In genomic region chr4:116141736-116142135, GRCm38 (mm10) we compare ENCODE assay signal across 32 mouse cellular contexts. TPM values are rescaled to one million over a fixed set of nuclear protein-coding genes. Genes with fewer than 3 reads are reported as not detected.
DNase-seq lines count a peak whose midpoint lies in the region; ATAC-seq and TF ChIP-seq lines count a peak whose summit lies in the region.
"Had no signal": no experiment of that assay in that cellular context is flagged by ENCODE, and none has a peak within 500 bp of the region (broad histone marks: within the 10 kb centered on the region; RNA-seq: fewer than 3 reads in every experiment).

No protein-coding gene starts in this region.

- peak overlapping the region; percentile 91 for H3K4me3 ChIP-seq in cerebellum, adult 2 months (replicated peaks; ENCODE audit: insufficient read depth, low read depth, low read length)
- H3K4me3 ChIP-seq in kidney, adult 2 months (ENCODE audit: insufficient read depth, low read depth, low read length) = no peak overlapping the region
- no peak overlapping the region for H3K4me3 ChIP-seq in olfactory bulb, adult 2 months (ENCODE audit: insufficient read depth, low read depth, low read length)
- H3K4me3 ChIP-seq: embryonic facial prominence, embryonic 15.5 days; erythroblast, embryonic 14.5 days; forebrain, embryonic 10.5 days; forebrain, embryonic 15.5 days; hindbrain, embryonic 12.5 days had no signal

- TF ChIP-seq CTCF in cerebellum, adult 2 months (IDR thresholded peaks at IDR 0.05; ENCODE audit: borderline replicate concordance, insufficient read depth, low read depth, low read length) = no peak
- TF ChIP-seq CTCF in kidney, adult 2 months (conservative IDR thresholded peaks at IDR 0.05; ENCODE audit: insufficient read depth, insufficient read length, low read depth, low read length) = no peak
- no peak for TF ChIP-seq CTCF in olfactory bulb, adult 2 months (IDR thresholded peaks at IDR 0.05; ENCODE audit: insufficient read depth, low read depth, low read length)

- 53% methylated on average over 1 of the region's 1 CpGs for WGBS in cerebellum, adult 2 months
- 82% methylated on average over 1 of the region's 1 CpGs for WGBS in kidney, adult 2 months
- 85% methylated on average over 1 of the region's 1 CpGs for WGBS in olfactory bulb, adult 2 months

- peaks cover 19% of the 10 kb centered on the region for H3K4me1 ChIP-seq in cerebellum, adult 2 months (ENCODE audit: control insufficient read depth, insufficient read depth, low read length)
- 0 out of 2 replicates have a peak, but pooled peaks cover 3% of the 10 kb centered on the region for H3K4me1 ChIP-seq in kidney, adult 2 months (ENCODE audit: control insufficient read depth, insufficient read depth, low read length)
- H3K4me1 ChIP-seq in olfactory bulb, adult 2 months (ENCODE audit: control insufficient read depth, insufficient read depth, low read length) = peaks cover 26% of the 10 kb centered on the region

- no peaks in the 10 kb centered on the region for H3K36me3 ChIP-seq in kidney, adult 2 months (ENCODE audit: control insufficient read depth, insufficient read depth, low read length)
- H3K36me3 ChIP-seq: embryonic facial prominence, embryonic 15.5 days; forebrain, embryonic 15.5 days; hindbrain, embryonic 12.5 days had no signal

- TF ChIP-seq POLR2A in cerebellum, adult 2 months (IDR thresholded peaks at IDR 0.05; ENCODE audit: borderline replicate concordance, insufficient read depth, low read length) = no peak
- no peak for TF ChIP-seq POLR2A in kidney, adult 2 months (IDR thresholded peaks at IDR 0.05; ENCODE audit: low read depth, low read length)
- no peak for TF ChIP-seq POLR2A in olfactory bulb, adult 2 months (IDR thresholded peaks at IDR 0.05; ENCODE audit: insufficient read depth, low read depth, low read length)

- DNase-seq in cerebellum, adult 2 months = peak in 1 of 2 experiments; percentile 35
- no peak for DNase-seq in cerebellum, adult 11 months
- no peak for DNase-seq in kidney, adult 2 months
- no peak for DNase-seq in kidney, postnatal 25 days
- DNase-seq in right cerebral cortex, postnatal 4 days = peak; percentile 1
- no peak for DNase-seq in right cerebral cortex, postnatal 10 days (ENCODE audit: low spot score in 2 of 2)
- DNase-seq: adrenal gland, adult 2 months; adrenal gland, postnatal 36 days; B cell, adult 2 months; cerebellum, adult 18-20 months; cerebellum, postnatal 10 days; embryo, embryonic 11 days; gastrocnemius, postnatal 14 days; heart, postnatal 10 days; heart, postnatal 4 days had no signal

- H3K27me3 ChIP-seq in cerebellum, adult 2 months (ENCODE audit: control insufficient read depth, insufficient read depth, low read length) = no peaks in the 10 kb centered on the region
- H3K27me3 ChIP-seq in kidney, adult 2 months (replicated peaks; ENCODE audit: control insufficient read depth, insufficient read depth, low read length) = no peaks in the 10 kb centered on the region
- H3K27me3 ChIP-seq: embryonic facial prominence, embryonic 15.5 days; forebrain, embryonic 15.5 days had no signal

- ATAC-seq in megakaryocyte progenitor cell, adult 5-6 weeks (replicated peaks; ENCODE audit: poor library complexity) = no peak
- ATAC-seq: CD4-positive, CD25-positive, alpha-beta regulatory T cell, adult 4 months; forebrain, embryonic 15.5 days; hindbrain, postnatal 0 days had no signal

- H3K27ac ChIP-seq in cerebellum, adult 2 months (ENCODE audit: insufficient read depth, low read length) = peak overlapping the region; percentile 92
- H3K27ac ChIP-seq in kidney, adult 2 months (ENCODE audit: insufficient read depth, low read depth, low read length) = peak overlapping the region; percentile 81
- H3K27ac ChIP-seq in olfactory bulb, adult 2 months (ENCODE audit: insufficient read depth, low read depth, low read length) = peak overlapping the region; percentile 80; the same call in 1 of the 2 replicates
- H3K27ac ChIP-seq: embryonic facial prominence, embryonic 15.5 days; forebrain, embryonic 10.5 days; forebrain, embryonic 15.5 days; hindbrain, embryonic 12.5 days; hindbrain, postnatal 0 days had no signal

RNA-seq across cellular contexts. Expression of gene Lurap1, which starts 9.4 kb away (rescaled TPM):
- 42.5 and 45.3 TPM in 2 replicates for polyA plus RNA-seq in cerebellum, adult 2 months (2012; rRNA removed)
- polyA plus RNA-seq in kidney, adult 2 months (2012; rRNA removed) = 6.3 and 6.5 TPM in 2 replicates
- not detected in 2 replicates for polyA plus RNA-seq in olfactory bulb, adult 2 months (2012; ENCODE audit: insufficient read depth, insufficient read length, low replicate concordance, missing spikeins)
- total RNA-seq in megakaryocyte progenitor cell, adult 5-6 weeks (2015) = not detected in 2 replicates
- 0.10 TPM in 1 of 2 replicates, not detected in the other for total RNA-seq in megakaryocyte progenitor cell, adult 5-6 weeks (2017)
- total RNA-seq: granulocyte monocyte progenitor cell, adult 5-6 weeks had no signal
- polyA plus RNA-seq: erythroblast, embryonic 14.5 days had no signal

RNA-seq across cellular contexts. Expression of gene Pomgnt1, which starts 18.1 kb away (rescaled TPM):
- 71.7 and 76.4 TPM in 2 replicates for polyA plus RNA-seq in cerebellum, adult 2 months (2012; rRNA removed)
- 46.0 and 52.5 TPM in 2 replicates for polyA plus RNA-seq in kidney, adult 2 months (2012; rRNA removed)
- not detected in 2 replicates for polyA plus RNA-seq in olfactory bulb, adult 2 months (2012; ENCODE audit: insufficient read depth, insufficient read length, low replicate concordance, missing spikeins)
- total RNA-seq in megakaryocyte progenitor cell, adult 5-6 weeks (2015) = 8.2 and 13.1 TPM in 2 replicates
- total RNA-seq in megakaryocyte progenitor cell, adult 5-6 weeks (2017) = 12.5 and 16.9 TPM in 2 replicates

RNA-seq across cellular contexts. Expression of gene Rad54l, which starts 18.2 kb away (rescaled TPM):
- 2.6 and 3.2 TPM in 2 replicates for polyA plus RNA-seq in cerebellum, adult 2 months (2012; rRNA removed)
- 0.31 and 0.33 TPM in 2 replicates for polyA plus RNA-seq in kidney, adult 2 months (2012; rRNA removed)
- polyA plus RNA-seq in olfactory bulb, adult 2 months (2012; ENCODE audit: insufficient read depth, insufficient read length, low replicate concordance, missing spikeins) = not detected in 2 replicates
- 23.4 and 26.0 TPM in 2 replicates for total RNA-seq in megakaryocyte progenitor cell, adult 5-6 weeks (2015)
- 27.2 and 33.9 TPM in 2 replicates for total RNA-seq in megakaryocyte progenitor cell, adult 5-6 weeks (2017)

RNA-seq across cellular contexts. Expression of gene Tspan1, which starts 25.7 kb away (rescaled TPM):
- polyA plus RNA-seq in cerebellum, adult 2 months (2012; rRNA removed) = 0.47 and 0.67 TPM in 2 replicates
- polyA plus RNA-seq in kidney, adult 2 months (2012; rRNA removed) = 44.0 TPM in 2 replicates
- polyA plus RNA-seq in olfactory bulb, adult 2 months (2012; ENCODE audit: insufficient read depth, insufficient read length, low replicate concordance, missing spikeins) = not detected in 2 replicates
- total RNA-seq in megakaryocyte progenitor cell, adult 5-6 weeks (2015) = not detected in 2 replicates
- total RNA-seq in megakaryocyte progenitor cell, adult 5-6 weeks (2017) = 0.07 TPM in 1 of 2 replicates, not detected in the other
- total RNA-seq: adrenal gland, adult 2 months; adrenal gland, postnatal 36 days; gastrocnemius, postnatal 14 days; granulocyte monocyte progenitor cell, adult 5-6 weeks; heart, postnatal 4 days had no signal
- polyA plus RNA-seq: adrenal gland, adult 2 months; erythroblast, embryonic 14.5 days; forebrain, embryonic 10.5 days had no signal

RNA-seq across cellular contexts. Expression of gene 1700042G07Rik, which starts 31.4 kb away (rescaled TPM):
- polyA plus RNA-seq in cerebellum, adult 2 months (2012; rRNA removed) = not detected in 2 replicates
- polyA plus RNA-seq in kidney, adult 2 months (2012; rRNA removed) = not detected in 2 replicates
- not detected in 2 replicates for polyA plus RNA-seq in olfactory bulb, adult 2 months (2012; ENCODE audit: insufficient read depth, insufficient read length, low replicate concordance, missing spikeins)
- total RNA-seq in megakaryocyte progenitor cell, adult 5-6 weeks (2015) = not detected in 2 replicates
- total RNA-seq in megakaryocyte progenitor cell, adult 5-6 weeks (2017) = not detected in 2 replicates
- total RNA-seq: adrenal gland, adult 2 months; adrenal gland, postnatal 36 days; gastrocnemius, postnatal 14 days; granulocyte monocyte progenitor cell, adult 5-6 weeks; heart, adult 8-10 months; heart, postnatal 10 days; heart, postnatal 4 days; hindbrain, postnatal 0 days; MEL had no signal
- polyA plus RNA-seq: adrenal gland, adult 2 months; brain, embryonic 14.5 days; CD4-positive, CD25-positive, alpha-beta regulatory T cell, adult 4 months; embryonic facial prominence, embryonic 11.5 days; embryonic facial prominence, embryonic 15.5 days; erythroblast, embryonic 14.5 days; forebrain, embryonic 10.5 days; forebrain, embryonic 15.5 days; frontal cortex, adult 2 months; heart, embryonic 14.5 days; hindbrain, embryonic 12.5 days; hindbrain, postnatal 0 days; intestine, embryonic 14.5 days had no signal
